ENCODE assay signal across 18 mouse cellular contexts in genomic region chr7:98976839-98977457, GRCm38 (mm10).
A peak's percentile ranks its signal among the peaks of the same experiment; 100 is the strongest.
DNase-seq lines count a peak whose midpoint lies in the region; ATAC-seq and TF ChIP-seq lines count a peak whose summit lies in the region.
"Had no signal": no experiment of that assay in that cellular context is flagged by ENCODE, and none has a peak within 500 bp of the region (broad histone marks: within the 10 kb centered on the region; RNA-seq: fewer than 3 reads in every experiment).

No protein-coding gene starts in this region.

- H3K4me2 ChIP-seq in neural tube, embryonic 13.5 days, result no peak overlapping the region
- H3K4me2 ChIP-seq in neural tube, embryonic 15.5 days, result no peak overlapping the region
- 0 out of 2 replicates have a peak overlapping the region, but pooled peaks have one; percentile 10 for H3K4me2 ChIP-seq in limb, embryonic 15.5 days
- no peak overlapping the region for H3K4me2 ChIP-seq in hindbrain, embryonic 16.5 days (ENCODE audit: low read length)
- H3K4me2 ChIP-seq: embryonic facial prominence, embryonic 12.5 days; heart, embryonic 12.5 days; lung, embryonic 14.5 days had no signal

- TF ChIP-seq CTCF in embryonic fibroblast, embryonic 13.5 days (IDR thresholded peaks at IDR 0.05; ENCODE audit: borderline replicate concordance, insufficient read depth, low read length), result no peak

- H3K9ac ChIP-seq in neural tube, embryonic 13.5 days, result no peak overlapping the region
- H3K9ac ChIP-seq in neural tube, embryonic 15.5 days (replicated peaks), result no peak overlapping the region
- no peak overlapping the region for H3K9ac ChIP-seq in limb, embryonic 15.5 days
- no peak overlapping the region for H3K9ac ChIP-seq in hindbrain, embryonic 16.5 days (ENCODE audit: low read depth, low read length)
- H3K9ac ChIP-seq: embryonic facial prominence, embryonic 12.5 days; heart, embryonic 12.5 days; lung, embryonic 14.5 days had no signal

- H3K27me3 ChIP-seq in neural tube, embryonic 13.5 days, result no peaks in the 10 kb centered on the region
- no peaks in the 10 kb centered on the region for H3K27me3 ChIP-seq in neural tube, embryonic 15.5 days (replicated peaks)
- H3K27me3 ChIP-seq in limb, embryonic 15.5 days, result no peaks in the 10 kb centered on the region
- no peaks in the 10 kb centered on the region for H3K27me3 ChIP-seq in hindbrain, embryonic 16.5 days (replicated peaks; ENCODE audit: control insufficient read depth, insufficient read depth, low read length)
- H3K27me3 ChIP-seq: embryonic facial prominence, embryonic 12.5 days; heart, embryonic 12.5 days had no signal

- H3K9me3 ChIP-seq in neural tube, embryonic 13.5 days, result no peaks in the 10 kb centered on the region
- H3K9me3 ChIP-seq in neural tube, embryonic 15.5 days (replicated peaks), result no peaks in the 10 kb centered on the region
- no peaks in the 10 kb centered on the region for H3K9me3 ChIP-seq in limb, embryonic 15.5 days
- no peaks in the 10 kb centered on the region for H3K9me3 ChIP-seq in hindbrain, embryonic 16.5 days (ENCODE audit: control insufficient read depth, low read length)
- H3K9me3 ChIP-seq: embryonic facial prominence, embryonic 12.5 days; forebrain, embryonic 10.5 days; heart, embryonic 12.5 days; midbrain, embryonic 10.5 days had no signal

- H3K4me3 ChIP-seq in neural tube, embryonic 13.5 days, result no peak overlapping the region
- H3K4me3 ChIP-seq in neural tube, embryonic 15.5 days (replicated peaks), result no peak overlapping the region
- no peak overlapping the region for H3K4me3 ChIP-seq in embryonic fibroblast, embryonic 13.5 days (ENCODE audit: insufficient read depth, low read length)
- no peak overlapping the region for H3K4me3 ChIP-seq in limb, embryonic 15.5 days
- H3K4me3 ChIP-seq in hindbrain, embryonic 16.5 days (ENCODE audit: low read length), result no peak overlapping the region
- H3K4me3 ChIP-seq: embryonic facial prominence, embryonic 12.5 days; forebrain, embryonic 10.5 days; heart, embryonic 12.5 days; midbrain, embryonic 10.5 days had no signal

- TF ChIP-seq POLR2A in embryonic fibroblast, embryonic 13.5 days (IDR thresholded peaks at IDR 0.05; ENCODE audit: low read depth, low read length), result no peak

- peaks cover 14% of the 10 kb centered on the region; the same call in 1 of the 2 replicates for H3K4me1 ChIP-seq in neural tube, embryonic 13.5 days (replicated peaks)
- peaks cover 3% of the 10 kb centered on the region; the same call in 1 of the 2 replicates for H3K4me1 ChIP-seq in neural tube, embryonic 15.5 days
- peaks cover 12% of the 10 kb centered on the region; the same call in 1 of the 2 replicates for H3K4me1 ChIP-seq in embryonic fibroblast, embryonic 13.5 days (ENCODE audit: control insufficient read depth, insufficient read depth, low read length)
- peaks cover 6% of the 10 kb centered on the region for H3K4me1 ChIP-seq in limb, embryonic 15.5 days
- no peaks in the 10 kb centered on the region; the same call in 1 of the 2 replicates for H3K4me1 ChIP-seq in hindbrain, embryonic 16.5 days (ENCODE audit: control insufficient read depth, insufficient read depth, low read depth, low read length)

- DNase-seq in A20 (ENCODE audit: low read depth, low spot score), result peak; percentile 31
- DNase-seq in liver, result no peak
- DNase-seq: cerebellum, postnatal 36 days; heart, postnatal 4 days; kidney, adult 18-20 months; kidney, postnatal 4 days; left cerebral cortex, postnatal 4 days; lung, embryonic 14.5 days had no signal

- ATAC-seq in neural tube, embryonic 13.5 days (ENCODE audit: low read depth), result no peak
- ATAC-seq in neural tube, embryonic 15.5 days (ENCODE audit: low FRiP score), result no peak
- no peak for ATAC-seq in limb, embryonic 15.5 days (ENCODE audit: insufficient number of reproducible peaks, low FRiP score, low TSS enrichment, low read depth)
- no peak for ATAC-seq in hindbrain, embryonic 16.5 days
- no peak for ATAC-seq in inflammation-experienced regulatory T-cells, adult 6 months

- 0 out of 2 replicates have a peak overlapping the region, but pooled peaks have one; percentile 3 for H3K27ac ChIP-seq in neural tube, embryonic 13.5 days (replicated peaks)
- no peak overlapping the region for H3K27ac ChIP-seq in neural tube, embryonic 15.5 days (replicated peaks)
- H3K27ac ChIP-seq in embryonic fibroblast, embryonic 13.5 days (ENCODE audit: insufficient read depth, low read length), result peak overlapping the region; percentile 25; the same call in 1 of the 2 replicates
- 0 out of 2 replicates have a peak overlapping the region, but pooled peaks have one; percentile 7 for H3K27ac ChIP-seq in limb, embryonic 15.5 days
- H3K27ac ChIP-seq in hindbrain, embryonic 16.5 days (ENCODE audit: low read depth, low read length), result no peak overlapping the region
- H3K27ac ChIP-seq: embryonic facial prominence, embryonic 12.5 days; forebrain, embryonic 10.5 days; midbrain, embryonic 10.5 days had no signal

- 70% methylated on average over 12 of the region's 12 CpGs for WGBS in neural tube, embryonic 13.5 days
- WGBS in neural tube, embryonic 15.5 days, result 58% methylated on average over 12 of the region's 12 CpGs
- WGBS in limb, embryonic 15.5 days, result 26% methylated on average over 12 of the region's 12 CpGs
- 76% methylated on average over 12 of the region's 12 CpGs for WGBS in hindbrain, embryonic 16.5 days

- H3K36me3 ChIP-seq in neural tube, embryonic 13.5 days, result 0 out of 2 replicates have a peak, but pooled peaks cover 3% of the 10 kb centered on the region
- H3K36me3 ChIP-seq in neural tube, embryonic 15.5 days, result no peaks in the 10 kb centered on the region
- H3K36me3 ChIP-seq in limb, embryonic 15.5 days, result 0 out of 2 replicates have a peak, but pooled peaks cover 4% of the 10 kb centered on the region
- no peaks in the 10 kb centered on the region for H3K36me3 ChIP-seq in hindbrain, embryonic 16.5 days (ENCODE audit: control insufficient read depth, insufficient read depth, low read length)
- H3K36me3 ChIP-seq: embryonic facial prominence, embryonic 12.5 days; forebrain, embryonic 10.5 days; midbrain, embryonic 10.5 days had no signal

Comparison
In these comparisons a context has a peak if more than half of its experiments do, and no peak if none do; other contexts are left out.
1. H3K27ac ChIP-seq: peak in neural tube, embryonic 13.5 days (single experiment), embryonic fibroblast, embryonic 13.5 days (single experiment) and limb, embryonic 15.5 days (single experiment); none in neural tube, embryonic 15.5 days (single experiment) and hindbrain, embryonic 16.5 days (single experiment).